Mouse (Mus musculus): Measurements from ENCODE around the gene 2510009E07Rik. TPM values are rescaled to one million over a fixed set of nuclear protein-coding genes. Genes with fewer than 3 reads are reported as not detected.

The 2510009E07Rik gene
- polyA plus RNA-seq, 1 experiment = not detected

GRCm38 (mm10) chr16:21610473-21610872, 84.0 kb downstream of the 2510009E07Rik start:
- Histone ChIP-seq H3K4me1 (ENCODE audit: control insufficient read depth, insufficient read depth, low read length) (peaks cover 5% of the 10 kb centered on the region; the same call in 1 of the 2 replicates), H3K27ac (ENCODE audit: insufficient read depth, low read depth, low read length) (no peak overlapping the region), H3K4me3 (ENCODE audit: insufficient read depth, low read depth, low read length) (no peak overlapping the region)
- TF ChIP-seq CTCF (IDR thresholded peaks at IDR 0.05; ENCODE audit: insufficient read depth, low read depth, low read length) (no peak), POLR2A (IDR thresholded peaks at IDR 0.05; ENCODE audit: insufficient read depth, low read depth, low read length) (no peak)
- over 99% methylated on average over 4 of the region's 4 CpGs for WGBS

GRCm38 (mm10) chr16:21608176-21608865, 86.1 kb downstream of the 2510009E07Rik start:
- Histone ChIP-seq H3K4me3 (ENCODE audit: insufficient read depth, low read depth, low read length) (no peak overlapping the region), H3K27ac (ENCODE audit: insufficient read depth, low read depth, low read length) (no peak overlapping the region), H3K4me1 (ENCODE audit: control insufficient read depth, insufficient read depth, low read length) (peaks cover 5% of the 10 kb centered on the region; the same call in 1 of the 2 replicates)
- TF ChIP-seq POLR2A (IDR thresholded peaks at IDR 0.05; ENCODE audit: insufficient read depth, low read depth, low read length) = no peak
- TF ChIP-seq CTCF (IDR thresholded peaks at IDR 0.05; ENCODE audit: insufficient read depth, low read depth, low read length) = no peak
- WGBS = 64% methylated on average over 10 of the region's 10 CpGs

- WGBS = 81% methylated on average over 5 of the region's 5 CpGs
- no peak for TF ChIP-seq CTCF (IDR thresholded peaks at IDR 0.05; ENCODE audit: insufficient read depth, low read depth, low read length)
- Histone ChIP-seq H3K4me3 (ENCODE audit: insufficient read depth, low read depth, low read length) (no peak overlapping the region), H3K4me1 (ENCODE audit: control insufficient read depth, insufficient read depth, low read length) (peaks cover 5% of the 10 kb centered on the region; the same call in 1 of the 2 replicates), H3K27ac (ENCODE audit: insufficient read depth, low read depth, low read length) (no peak overlapping the region)
Measured at GRCm38 (mm10) chr16:21607651-21608040, 86.8 kb downstream of the 2510009E07Rik start.

GRCm38 (mm10) chr16:21607021-21607650, 87.3 kb downstream of the 2510009E07Rik start:
- no peak overlapping the region for H3K4me3 ChIP-seq (ENCODE audit: insufficient read depth, low read depth, low read length)
- WGBS = 78% methylated on average over 8 of the region's 8 CpGs
- peaks cover 5% of the 10 kb centered on the region; the same call in 1 of the 2 replicates for H3K4me1 ChIP-seq (ENCODE audit: control insufficient read depth, insufficient read depth, low read length)
- H3K27ac ChIP-seq (ENCODE audit: insufficient read depth, low read depth, low read length) = no peak overlapping the region
- no peak for TF ChIP-seq POLR2A (IDR thresholded peaks at IDR 0.05; ENCODE audit: insufficient read depth, low read depth, low read length)
- TF ChIP-seq CTCF (IDR thresholded peaks at IDR 0.05; ENCODE audit: insufficient read depth, low read depth, low read length) = no peak

- H3K4me3 ChIP-seq (ENCODE audit: insufficient read depth, low read depth, low read length) = no peak overlapping the region
- no peak for TF ChIP-seq POLR2A (IDR thresholded peaks at IDR 0.05; ENCODE audit: insufficient read depth, low read depth, low read length)
- no peak for TF ChIP-seq CTCF (IDR thresholded peaks at IDR 0.05; ENCODE audit: insufficient read depth, low read depth, low read length)
- 79% methylated on average over 6 of the region's 6 CpGs for WGBS
- peaks cover 5% of the 10 kb centered on the region; the same call in 1 of the 2 replicates for H3K4me1 ChIP-seq (ENCODE audit: control insufficient read depth, insufficient read depth, low read length)
- no peak overlapping the region for H3K27ac ChIP-seq (ENCODE audit: insufficient read depth, low read depth, low read length)
Measured at GRCm38 (mm10) chr16:21606249-21607020, 88.0 kb downstream of the 2510009E07Rik start.

GRCm38 (mm10) chr16:21604354-21604753, 90.1 kb downstream of the 2510009E07Rik start:
- Histone ChIP-seq H3K4me3 (ENCODE audit: insufficient read depth, low read depth, low read length) (no peak overlapping the region), H3K27ac (ENCODE audit: insufficient read depth, low read depth, low read length) (no peak overlapping the region), H3K4me1 (ENCODE audit: control insufficient read depth, insufficient read depth, low read length) (peaks cover 5% of the 10 kb centered on the region; the same call in 1 of the 2 replicates)
- 89% methylated on average over 6 of the region's 6 CpGs for WGBS
- TF ChIP-seq POLR2A (IDR thresholded peaks at IDR 0.05; ENCODE audit: insufficient read depth, low read depth, low read length) (no peak), CTCF (IDR thresholded peaks at IDR 0.05; ENCODE audit: insufficient read depth, low read depth, low read length) (no peak)

Other genes with a start within 250 kb of the 2510009E07Rik start
- not detected in 2 replicates for gene Ehhadh, start 93.1 kb upstream of the 2510009E07Rik start, polyA plus RNA-seq (2012; ENCODE audit: insufficient read depth, insufficient read length, low replicate concordance, missing spikeins)
- gene Map3k13, start 99.7 kb upstream of the 2510009E07Rik start, polyA plus RNA-seq (2012; ENCODE audit: insufficient read depth, insufficient read length, low replicate concordance, missing spikeins) = not detected in 2 replicates